Mouse (Mus musculus) retina, postnatal 7 days (tissue): ENCODE data around the gene Trappc10.

ENCODE experiments used
- DNase-seq: peaks from one replicate; pipeline ENCODE4 v3.0.0-alpha.2; 2012; ENCODE audit warnings: low read depth, low spot score

The Trappc10 gene

GRCm38 (mm10) chr10:78244438-78245224 lies at the start of gene Trappc10:
Gene Trappc10, minus strand, starts transcription at chr10:78244641.
- DNase-seq: peak; percentile 81

GRCm38 (mm10) chr10:78293576-78293975 lies 49.1 kb upstream of the Trappc10 start:
- DNase-seq: no peak

- DNase-seq: no peak
These were observed 47.9 kb upstream of the Trappc10 start for GRCm38 (mm10) chr10:78292381-78292780.

GRCm38 (mm10) chr10:78290730-78291535 lies 46.5 kb upstream of the Trappc10 start:
- DNase-seq: no peak

GRCm38 (mm10) chr10:78288896-78289295 lies 44.5 kb upstream of the Trappc10 start:
- DNase-seq: no peak

- no peak for DNase-seq
These were observed 43.7 kb upstream of the Trappc10 start for GRCm38 (mm10) chr10:78288135-78288534.

GRCm38 (mm10) chr10:78287465-78288132 lies 43.2 kb upstream of the Trappc10 start:
- no peak for DNase-seq

GRCm38 (mm10) chr10:78285959-78286358 lies 41.5 kb upstream of the Trappc10 start:
- DNase-seq: no peak

- DNase-seq: no peak
These were observed 41.0 kb upstream of the Trappc10 start for GRCm38 (mm10) chr10:78285409-78285808.

GRCm38 (mm10) chr10:78284812-78285211 lies 40.4 kb upstream of the Trappc10 start:
- no peak for DNase-seq

GRCm38 (mm10) chr10:78282411-78282810 lies 38.0 kb upstream of the Trappc10 start:
- no peak for DNase-seq

GRCm38 (mm10) chr10:78280486-78280885 lies 36.0 kb upstream of the Trappc10 start:
- DNase-seq: no peak

GRCm38 (mm10) chr10:78279210-78279609 lies 34.8 kb upstream of the Trappc10 start:
- DNase-seq: peak; percentile 60

GRCm38 (mm10) chr10:78277835-78278234 lies 33.4 kb upstream of the Trappc10 start:
- no peak for DNase-seq

GRCm38 (mm10) chr10:78276242-78276641 lies 31.8 kb upstream of the Trappc10 start:
- no peak for DNase-seq

GRCm38 (mm10) chr10:78272932-78273331 lies 28.5 kb upstream of the Trappc10 start:
- no peak for DNase-seq

- no peak for DNase-seq
These were observed 21.4 kb upstream of the Trappc10 start for GRCm38 (mm10) chr10:78265881-78266280.

GRCm38 (mm10) chr10:78264735-78265134 lies 20.3 kb upstream of the Trappc10 start:
- DNase-seq: no peak

- DNase-seq: no peak
These were observed 16.6 kb upstream of the Trappc10 start for GRCm38 (mm10) chr10:78260916-78261650.

- DNase-seq: no peak
These were observed 15.9 kb upstream of the Trappc10 start for GRCm38 (mm10) chr10:78260322-78260721.

- no peak for DNase-seq
These were observed 15.3 kb upstream of the Trappc10 start for GRCm38 (mm10) chr10:78259702-78260101.
